Mouse (Mus musculus): Measurements from ENCODE around the gene Hist1h2ac.

The Hist1h2ac gene

GRCm38 (mm10) chr13:23699767-23700166 is 16.0 kb upstream of the Hist1h2ac start:
- DNase-seq = no peak

- DNase-seq = no peak
These were observed 15.2 kb upstream of the Hist1h2ac start for GRCm38 (mm10) chr13:23698996-23699395.

- DNase-seq = peak; percentile 96
These were observed 14.5 kb upstream of the Hist1h2ac start, which contains the start of gene Hist1h4c for GRCm38 (mm10) chr13:23698300-23698693. TSS of gene Hist1h4c (minus strand) at chr13:23698454.

- peak; percentile 83 for DNase-seq
These were observed 13.9 kb upstream of the Hist1h2ac start for GRCm38 (mm10) chr13:23697491-23698299.

- peak; percentile 68 for DNase-seq
These were observed 12.3 kb upstream of the Hist1h2ac start for GRCm38 (mm10) chr13:23696061-23696474.

- no peak for DNase-seq
These were observed 11.8 kb upstream of the Hist1h2ac start, which contains the start of gene Hist1h1t for GRCm38 (mm10) chr13:23695514-23695913. TSS of gene Hist1h1t (plus strand) at chr13:23695814.

GRCm38 (mm10) chr13:23694956-23695355 is 11.2 kb upstream of the Hist1h2ac start:
- no peak for DNase-seq

- no peak for DNase-seq
These were observed 10.2 kb upstream of the Hist1h2ac start for GRCm38 (mm10) chr13:23693856-23694440.

GRCm38 (mm10) chr13:23689459-23689858 is 5.7 kb upstream of the Hist1h2ac start:
- no peak for DNase-seq

- DNase-seq = no peak
These were observed 5.2 kb upstream of the Hist1h2ac start for GRCm38 (mm10) chr13:23688956-23689355.

- no peak for DNase-seq
These were observed 4.2 kb upstream of the Hist1h2ac start for GRCm38 (mm10) chr13:23687907-23688306.

- DNase-seq = no peak
These were observed 3.4 kb upstream of the Hist1h2ac start for GRCm38 (mm10) chr13:23687181-23687580.

GRCm38 (mm10) chr13:23685966-23686365 is 2.2 kb upstream of the Hist1h2ac start:
- no peak for DNase-seq

- DNase-seq = peak; percentile 43
These were observed 1.5 kb upstream of the Hist1h2ac start for GRCm38 (mm10) chr13:23685121-23685861.

- DNase-seq = peak; percentile 61
These were observed 672 bp upstream of the Hist1h2ac start for GRCm38 (mm10) chr13:23684295-23684945.

GRCm38 (mm10) chr13:23682947-23683754 is 597 bp downstream of the Hist1h2ac start:
- peak; percentile 37 for DNase-seq

GRCm38 (mm10) chr13:23682623-23682946 is 1.2 kb downstream of the Hist1h2ac start:
- no peak for DNase-seq

GRCm38 (mm10) chr13:23681990-23682582 is 1.7 kb downstream of the Hist1h2ac start:
- DNase-seq = no peak

- DNase-seq = no peak
These were observed 21.2 kb downstream of the Hist1h2ac start for GRCm38 (mm10) chr13:23662536-23662935.

GRCm38 (mm10) chr13:23659636-23660366 is 23.9 kb downstream of the Hist1h2ac start:
- no peak for DNase-seq

Measured in liver (tissue).